Mouse (Mus musculus): ENCODE data around the gene Mapk7.

DNA sequence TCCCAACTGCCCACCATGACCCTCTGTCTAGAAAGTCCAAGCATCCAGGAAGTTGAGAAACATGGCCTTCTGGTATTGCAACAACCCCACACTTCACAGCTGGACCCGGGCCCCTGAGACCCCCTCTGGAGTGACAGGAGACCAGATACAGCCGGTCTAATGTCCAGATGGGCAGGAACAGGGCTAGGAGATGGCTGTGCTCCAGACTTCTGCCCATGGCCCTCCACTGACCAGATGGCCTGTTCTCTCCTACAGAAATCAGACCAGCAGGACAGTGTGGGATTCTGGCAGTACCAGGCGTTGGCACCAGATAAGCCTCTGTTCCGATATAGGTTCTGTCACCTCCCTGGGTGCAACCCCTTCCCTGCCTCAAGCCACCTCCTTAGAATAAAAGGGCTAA lies 25.7 kb downstream of the Mapk7 start:
- TF ChIP-seq CTCF (IDR thresholded peaks at IDR 0.05) = no peak
- TF ChIP-seq EP300 (IDR thresholded peaks at IDR 0.05) = peak; percentile 81
